Mouse (Mus musculus): ENCODE measurements at regions not wholly inside any gene's neighbourhood (a gene's known extent, or its start where the extent isn't known, plus 50 kb on each side); places are given as distances from the start of the nearest gene placed in this dataset.
A peak's percentile ranks its signal among the peaks of the same experiment; 100 is the strongest.

DNA sequence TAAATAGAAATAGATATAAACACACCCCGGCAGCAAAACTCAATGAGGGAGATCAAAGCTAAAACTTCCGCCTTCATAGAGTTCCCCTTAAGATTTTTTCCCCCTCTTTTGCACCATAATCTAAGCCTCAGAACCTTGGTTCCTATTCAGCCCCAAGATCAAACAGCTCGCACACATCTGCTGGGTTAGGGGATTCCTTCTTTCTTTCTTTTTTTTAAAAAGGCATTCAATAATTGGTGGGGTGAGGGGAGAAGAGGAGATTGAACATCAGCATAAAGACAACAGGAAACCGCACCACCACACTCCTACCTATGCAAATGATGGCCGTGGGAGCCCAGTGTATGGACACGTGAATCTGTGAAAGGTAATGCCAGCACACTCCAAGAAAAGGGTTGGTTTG lies 229.5 kb upstream of the Hes1 start:
- no peak for DNase-seq (ENCODE audit: inconsistent ontology term)

DNA sequence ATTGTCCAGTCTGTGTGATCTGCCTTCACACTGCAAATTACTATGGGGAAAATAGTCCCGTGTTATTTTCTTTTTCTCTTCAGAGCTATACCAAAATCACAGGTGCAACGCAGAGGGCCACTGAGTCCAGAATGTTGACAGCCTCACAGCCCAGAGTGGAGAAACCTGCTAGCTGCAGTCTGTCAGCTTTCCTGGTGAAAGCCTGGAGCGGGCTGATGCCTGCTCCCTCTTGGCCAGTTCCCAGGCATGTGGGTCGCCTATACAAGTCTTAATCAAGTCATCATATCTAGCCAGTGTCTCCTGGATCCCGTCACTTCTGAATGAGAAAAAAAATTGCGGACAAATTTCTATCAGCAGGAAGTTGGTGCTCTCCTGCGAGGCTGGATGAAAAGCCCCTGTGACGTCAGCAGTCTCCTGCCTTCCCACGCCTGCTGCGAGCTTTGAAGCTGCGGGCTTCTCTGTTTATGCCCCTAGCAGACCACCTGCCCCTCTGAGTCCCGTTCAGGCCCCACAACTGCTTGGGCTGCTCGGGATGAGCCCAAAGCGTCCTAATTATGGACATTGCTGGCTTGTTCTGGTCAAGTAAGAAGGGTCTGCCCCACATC lies 227.1 kb upstream of the Hes1 start:
- no peak for DNase-seq (ENCODE audit: inconsistent ontology term)

DNA sequence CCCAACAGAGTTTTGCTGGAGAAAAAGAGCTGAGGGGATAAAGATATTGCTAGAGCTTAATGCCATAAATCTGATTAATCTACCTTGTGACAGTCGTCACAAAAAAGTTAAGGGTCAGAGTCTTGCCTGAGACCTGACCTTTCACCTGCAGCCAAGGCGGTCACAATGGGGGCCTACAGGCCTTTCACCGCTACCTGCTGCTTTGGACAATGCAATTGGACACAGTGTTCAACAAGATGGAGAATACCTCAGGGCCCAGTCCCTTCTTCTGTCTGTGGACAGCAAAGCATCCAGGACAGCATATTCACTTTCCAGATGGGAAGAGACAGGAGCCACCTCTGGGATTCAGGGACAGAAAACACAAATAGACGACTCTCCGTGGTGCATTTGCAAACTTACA lies 226.3 kb upstream of the Hes1 start:
- DNase-seq (ENCODE audit: inconsistent ontology term): no peak

DNA sequence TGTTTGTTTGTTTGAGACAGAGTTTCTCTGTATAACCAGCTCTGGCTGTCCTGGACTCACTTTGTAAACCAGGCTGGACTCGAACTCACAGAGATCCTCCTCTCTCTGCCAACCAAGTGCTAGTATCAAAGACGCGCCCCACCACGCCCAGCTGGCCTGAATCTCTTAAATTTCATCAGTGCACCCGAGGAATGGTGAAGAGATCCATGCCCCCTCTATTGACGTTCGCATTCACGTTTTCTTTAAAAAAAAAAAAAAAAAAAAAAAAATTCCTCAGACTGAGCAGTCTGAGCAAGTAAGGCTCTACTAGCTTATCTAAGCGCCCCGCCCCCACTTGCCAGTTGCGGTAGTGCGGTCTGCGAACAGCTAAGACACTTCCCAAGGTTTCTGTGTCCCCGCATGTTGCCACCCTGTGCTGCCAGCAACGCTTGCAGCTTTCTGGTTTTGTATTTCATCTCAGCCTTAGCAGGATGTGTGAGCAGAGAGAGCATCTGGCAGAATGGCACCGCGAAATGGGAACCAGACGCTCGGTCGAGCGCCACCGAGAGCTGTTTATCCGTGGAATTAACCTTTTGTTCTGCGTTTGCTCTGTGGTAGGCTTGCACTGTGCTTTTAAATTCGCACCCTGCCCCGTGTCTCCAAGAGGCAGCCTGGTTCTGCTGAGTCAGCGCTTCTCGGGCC lies 225.1 kb upstream of the Hes1 start:
- DNase-seq (ENCODE audit: inconsistent ontology term): peak; percentile 51

DNA sequence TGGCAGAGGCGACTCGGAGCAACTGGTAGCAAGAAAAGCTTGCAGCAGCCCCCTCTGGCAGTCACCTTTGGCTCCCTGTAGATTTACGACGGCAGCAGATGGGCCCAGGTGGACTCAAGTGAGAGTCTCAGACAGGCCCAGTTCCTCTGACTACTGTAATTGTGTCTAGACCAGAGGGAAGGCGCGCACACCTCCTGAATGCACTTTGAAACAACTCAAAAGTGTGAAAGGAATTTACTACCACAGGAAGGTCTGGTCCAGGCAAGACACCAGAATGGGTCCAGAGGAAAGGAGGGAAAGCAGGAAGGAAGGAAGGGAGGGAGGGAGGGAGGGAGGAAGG lies 224.6 kb upstream of the Hes1 start:
- DNase-seq (ENCODE audit: inconsistent ontology term): no peak

DNA sequence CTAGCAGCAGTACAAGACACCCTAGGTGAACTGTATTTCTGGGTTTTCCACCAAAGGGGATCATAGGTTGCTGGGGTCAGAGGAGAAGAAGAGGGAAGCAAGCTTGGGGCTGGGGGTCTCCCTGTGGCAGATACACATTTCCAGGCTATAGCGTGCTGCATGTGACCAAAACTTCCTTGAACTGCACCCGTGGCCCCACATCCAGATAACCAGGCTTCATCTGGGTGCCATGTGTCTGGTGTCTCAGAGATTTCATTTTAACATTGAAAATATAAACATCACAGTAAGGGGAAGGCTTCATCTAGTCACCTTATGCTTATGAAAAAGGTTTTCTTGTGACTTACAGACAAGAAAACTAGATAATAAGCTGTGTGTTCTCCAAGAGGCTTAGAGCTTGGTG lies 223.8 kb upstream of the Hes1 start:
- DNase-seq (ENCODE audit: inconsistent ontology term): no peak

DNA sequence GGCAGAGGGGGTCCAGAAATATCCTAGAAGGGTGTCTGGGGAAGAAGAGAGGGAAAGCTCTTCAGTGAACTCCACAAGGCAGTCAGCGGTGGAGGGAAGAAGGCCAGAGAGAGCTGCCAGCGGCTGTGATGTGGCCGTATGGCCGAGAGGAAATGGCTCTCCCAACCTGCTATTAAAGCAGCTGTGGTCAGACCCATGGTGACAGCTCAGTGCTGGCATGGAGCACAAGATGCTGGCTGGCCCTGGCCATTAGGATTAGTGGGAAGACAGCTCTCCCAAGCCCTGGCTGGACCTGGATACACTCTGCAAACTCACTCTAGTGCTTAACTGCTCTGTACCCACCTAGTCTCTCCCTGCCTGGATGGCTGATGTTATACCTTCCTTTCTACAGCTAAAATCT lies 223.1 kb upstream of the Hes1 start:
- DNase-seq (ENCODE audit: inconsistent ontology term): no peak

DNA sequence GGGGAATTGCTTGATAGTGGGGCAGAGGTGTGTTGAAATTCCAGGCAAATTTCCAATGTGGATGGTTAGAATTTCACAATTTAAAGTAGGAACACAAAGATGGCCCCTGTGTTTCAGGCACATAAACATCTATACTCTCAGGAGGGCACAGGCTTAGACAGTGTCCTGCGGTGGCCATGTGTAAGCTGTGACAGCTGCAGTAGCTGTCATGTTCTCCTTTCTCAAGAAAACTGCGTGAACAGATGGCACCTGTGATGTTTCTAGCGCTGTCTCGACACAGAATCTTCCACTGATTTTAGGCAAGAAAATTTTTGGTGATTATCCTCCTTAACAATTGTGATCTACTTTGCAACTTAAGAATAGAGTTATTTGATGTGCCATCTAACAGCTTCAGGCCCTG lies 222.1 kb upstream of the Hes1 start:
- DNase-seq (ENCODE audit: inconsistent ontology term): no peak

DNA sequence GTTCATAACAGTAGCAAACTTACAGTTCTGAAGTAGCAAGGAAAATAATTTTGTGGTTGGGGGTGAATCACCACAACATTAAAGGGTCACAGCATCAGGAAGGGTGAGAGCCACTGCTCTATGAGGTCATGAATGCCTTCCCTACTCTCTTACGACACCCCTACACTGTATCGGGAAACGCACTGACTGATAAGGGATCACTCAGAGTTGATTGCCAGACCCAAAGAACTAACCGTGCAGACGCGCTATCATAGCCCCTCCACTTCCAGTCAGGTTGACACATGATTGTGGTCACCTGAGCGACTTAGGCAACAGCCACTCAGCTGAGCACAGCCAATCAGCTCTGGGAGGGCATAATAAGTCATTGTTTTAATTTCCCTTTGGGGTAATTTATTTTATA lies 220.7 kb upstream of the Hes1 start:
- DNase-seq (ENCODE audit: inconsistent ontology term): no peak

DNA sequence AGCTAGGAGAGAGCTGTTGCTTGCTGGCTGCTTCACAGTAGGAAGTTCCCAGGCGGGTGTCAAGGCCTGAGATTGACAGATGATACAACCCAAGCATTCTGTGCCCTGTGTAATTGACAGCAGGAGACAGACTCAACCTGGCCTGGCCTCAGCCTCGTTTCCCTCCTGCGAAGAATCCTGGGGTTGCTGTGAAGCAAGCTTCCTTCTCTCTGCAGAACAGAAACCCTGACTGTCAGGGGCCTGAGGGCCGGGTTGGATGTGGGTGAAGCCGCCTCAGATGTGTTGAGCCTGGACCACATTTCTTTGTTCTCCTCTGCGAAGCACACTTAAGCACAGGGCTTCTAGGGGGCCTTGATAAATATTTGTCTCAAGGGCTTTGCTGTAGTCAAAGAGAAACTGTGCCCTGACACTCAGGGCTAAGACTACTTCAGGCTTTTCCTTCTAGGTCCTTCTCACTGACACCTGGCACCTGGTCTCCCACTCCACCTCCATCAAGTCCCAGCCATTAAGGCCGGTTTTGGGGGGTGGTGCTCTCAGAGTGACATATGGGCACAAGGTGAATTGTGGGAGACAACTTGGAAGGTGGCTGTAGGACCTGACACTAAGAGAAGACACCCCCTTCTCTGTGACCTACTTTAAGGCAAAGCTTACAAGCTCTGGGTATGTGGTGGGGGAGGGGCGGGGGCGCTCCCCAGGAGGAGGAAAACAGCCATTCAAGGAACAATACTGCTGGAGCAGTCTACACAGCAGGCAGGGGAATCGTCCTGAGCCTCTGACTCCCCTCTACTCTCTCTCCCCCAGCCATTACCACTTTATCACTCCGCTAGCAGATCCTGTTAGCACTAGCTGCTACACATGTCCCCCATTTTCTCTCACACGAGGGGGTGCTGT lies 219.2 kb upstream of the Hes1 start:
- DNase-seq (ENCODE audit: inconsistent ontology term): no peak

DNA sequence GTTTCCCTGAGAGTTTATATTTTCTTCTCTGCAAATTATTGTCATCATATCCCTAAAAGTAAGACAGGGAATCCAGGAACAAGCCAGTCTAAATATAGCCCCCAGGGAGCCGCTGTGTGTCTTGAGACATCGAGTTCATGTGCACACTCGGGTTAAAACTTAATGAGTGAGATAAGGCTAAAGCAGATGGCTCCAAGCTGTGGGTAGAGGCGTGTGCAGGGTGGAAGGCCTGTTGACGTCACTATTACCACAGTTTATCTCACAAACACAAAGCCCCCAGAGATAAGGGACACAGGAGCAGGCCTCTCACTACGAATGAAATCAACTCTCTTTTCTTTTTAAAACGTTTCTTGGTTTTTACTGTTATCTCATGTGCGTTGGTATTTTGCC lies 218.6 kb upstream of the Hes1 start:
- no peak for DNase-seq (ENCODE audit: inconsistent ontology term)

DNA sequence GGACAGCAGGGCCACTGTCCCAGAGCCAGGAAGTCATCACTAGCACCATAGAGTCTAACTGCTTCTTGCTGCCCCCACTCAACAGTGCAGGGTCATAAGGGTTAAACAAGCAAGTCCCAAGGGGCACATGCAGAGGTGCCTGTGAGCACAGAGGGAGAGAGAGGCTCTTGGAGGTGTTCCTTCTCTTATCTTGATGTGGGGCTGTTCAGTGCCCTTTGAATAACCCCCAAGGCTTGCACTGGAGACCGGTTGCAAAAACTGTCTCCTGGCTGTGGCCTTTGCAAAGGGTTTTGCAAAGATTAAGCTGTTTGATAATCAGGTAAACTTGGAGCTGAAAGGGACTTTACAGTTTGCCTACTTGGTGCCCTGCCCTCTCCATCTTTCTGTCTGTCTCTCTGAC lies 217.1 kb upstream of the Hes1 start:
- DNase-seq (ENCODE audit: inconsistent ontology term): no peak

DNA sequence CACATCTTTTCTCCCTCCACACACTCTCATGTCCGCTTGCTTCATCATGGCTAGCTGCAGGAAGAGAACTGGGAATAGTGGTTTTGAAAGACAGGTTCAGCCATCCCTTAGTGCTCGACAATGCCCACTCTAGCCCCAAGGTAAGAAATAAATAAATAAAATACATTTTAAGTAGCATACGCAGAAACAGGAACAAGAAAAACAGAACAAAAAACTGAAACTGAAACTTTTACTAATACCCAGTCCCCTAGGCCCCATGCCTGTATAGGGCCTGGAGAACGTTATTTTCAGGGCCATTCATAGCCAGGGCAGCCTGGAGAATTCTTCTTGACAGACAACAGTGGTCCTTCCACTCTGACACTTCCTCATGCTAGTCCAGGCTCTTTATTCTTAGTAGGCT lies 216.4 kb upstream of the Hes1 start:
- no peak for DNase-seq (ENCODE audit: inconsistent ontology term)

DNA sequence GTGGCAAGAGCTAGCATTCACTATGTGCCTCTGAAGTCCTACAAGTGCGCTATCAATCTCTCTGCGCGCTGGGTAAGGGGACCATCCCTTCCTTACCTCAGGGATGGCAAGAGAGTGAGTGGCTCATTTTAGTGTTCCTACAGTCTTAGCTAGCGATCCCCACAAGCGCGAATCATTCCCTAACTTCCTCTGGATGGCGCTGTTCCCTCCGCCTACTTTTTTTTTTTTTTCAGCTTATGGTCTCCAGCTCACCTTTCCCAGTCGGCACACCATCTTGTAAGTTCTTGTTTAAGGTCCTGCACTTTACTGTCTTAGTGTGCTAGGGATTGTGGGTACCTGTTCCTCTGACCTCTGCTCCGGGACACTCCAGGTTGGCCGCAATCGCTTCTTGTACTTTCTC lies 215.7 kb upstream of the Hes1 start:
- DNase-seq (ENCODE audit: inconsistent ontology term): no peak

DNA sequence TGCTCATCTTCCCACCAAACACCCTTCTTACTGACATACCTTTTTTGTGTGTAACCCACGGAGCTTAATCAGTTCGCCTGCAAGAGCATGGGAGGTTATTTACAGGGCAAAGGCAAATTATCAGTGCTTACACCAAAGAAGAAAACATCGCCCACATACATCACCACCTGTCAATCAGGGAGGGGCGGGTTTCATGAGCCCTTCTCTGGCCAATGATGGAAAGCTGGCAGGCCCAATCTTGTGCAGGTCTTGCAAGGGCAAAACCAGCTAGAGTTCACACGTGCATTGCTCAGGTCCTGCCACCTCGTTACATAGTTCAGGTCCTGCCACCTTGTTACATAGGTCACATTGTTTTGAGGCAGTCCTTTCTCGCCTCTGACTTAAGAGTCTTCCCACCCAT lies 214.7 kb upstream of the Hes1 start:
- no peak for DNase-seq (ENCODE audit: inconsistent ontology term)

DNA sequence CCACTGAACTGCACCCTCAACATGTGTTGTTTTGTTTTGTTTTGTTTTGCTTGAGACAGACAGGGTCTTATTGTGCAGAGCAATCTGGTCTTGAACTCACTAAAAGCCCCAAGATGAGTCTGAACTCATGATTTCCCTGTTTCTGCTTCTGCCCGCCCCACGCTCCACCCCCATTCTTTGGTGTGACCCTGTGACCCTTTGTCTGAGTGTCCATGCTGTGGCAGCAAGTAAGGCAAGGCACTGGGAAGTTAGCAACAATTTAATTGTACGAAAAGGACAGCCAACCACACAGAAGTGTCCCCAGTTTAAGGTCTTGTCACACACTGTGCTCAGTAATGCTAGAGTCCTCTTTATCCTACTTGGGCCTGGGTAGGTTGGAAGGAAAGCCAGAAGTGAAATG lies 213.6 kb upstream of the Hes1 start:
- DNase-seq (ENCODE audit: inconsistent ontology term): no peak

DNA sequence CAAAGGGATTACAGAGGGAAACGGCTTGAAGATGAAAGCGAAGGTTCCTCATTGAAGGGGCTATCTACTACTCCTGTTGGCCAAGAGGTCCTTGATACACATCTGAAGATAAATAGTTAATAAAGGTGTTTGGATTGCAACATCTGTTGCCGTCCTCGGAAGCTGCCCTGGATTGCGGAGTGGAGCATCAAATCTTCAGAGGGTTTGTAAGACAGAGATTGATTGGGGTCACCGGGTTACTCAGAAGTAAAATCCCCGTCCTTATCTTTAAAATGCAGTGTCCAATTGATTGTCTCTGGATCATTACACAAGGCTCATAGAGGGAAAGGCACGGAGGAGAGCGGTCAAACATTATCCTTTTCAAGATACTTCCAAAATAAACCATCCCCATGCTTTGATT lies 212.4 kb upstream of the Hes1 start:
- DNase-seq (ENCODE audit: inconsistent ontology term): no peak

DNA sequence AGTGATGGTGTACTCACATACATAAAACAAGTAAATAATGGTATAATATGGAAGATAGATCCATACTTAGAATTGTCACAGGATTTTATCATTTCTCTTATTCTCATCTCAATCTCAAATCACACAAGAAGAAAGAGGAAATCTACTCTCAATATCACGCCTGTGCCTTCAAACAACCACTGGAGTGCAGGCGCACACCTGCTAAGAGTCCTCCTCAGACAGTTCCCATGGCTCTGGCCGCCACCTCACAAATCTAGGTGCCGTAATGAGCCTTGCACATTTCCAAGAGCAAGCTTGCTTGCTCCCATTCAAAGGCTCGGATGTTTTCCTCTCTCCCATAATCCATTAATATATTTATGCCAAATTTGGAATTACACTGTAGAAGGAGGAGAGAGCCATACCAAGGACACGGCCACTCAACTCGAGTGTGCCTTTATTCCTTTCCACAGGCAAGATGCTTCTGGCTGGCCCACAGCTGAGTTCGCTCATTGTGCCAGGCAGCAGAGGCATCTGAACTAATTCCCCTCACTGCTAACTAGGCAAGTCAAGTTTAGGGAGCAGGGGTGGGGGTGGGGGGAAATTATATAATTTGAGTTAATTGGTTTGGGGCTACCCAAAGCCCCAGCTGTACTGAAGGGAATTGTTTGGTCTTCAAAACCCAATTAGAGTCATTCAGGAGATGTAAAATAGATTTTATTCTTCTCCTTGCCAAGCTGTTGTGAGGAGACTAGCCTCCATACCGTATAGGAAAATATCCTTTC lies 209.2 kb upstream of the Hes1 start:
- DNase-seq (ENCODE audit: inconsistent ontology term): peak; percentile 42

DNA sequence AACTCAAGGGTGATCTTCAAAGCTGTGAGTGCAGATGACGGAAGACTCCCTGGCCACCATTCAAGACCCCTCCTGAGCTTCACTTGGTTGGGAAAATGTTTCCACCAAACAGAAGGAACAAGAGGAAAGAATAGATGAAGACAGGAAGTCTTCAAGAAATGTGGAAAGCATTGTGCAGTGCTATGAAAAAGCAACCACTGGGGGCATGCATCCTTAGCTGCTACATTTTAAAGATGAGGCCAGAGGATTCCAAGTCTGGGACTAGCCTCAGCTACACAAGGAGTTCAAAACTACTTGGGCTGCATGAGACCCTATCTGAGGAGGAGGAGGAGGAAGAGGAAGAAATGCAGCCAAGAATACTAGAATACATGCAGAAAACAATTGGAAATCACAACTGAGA lies 207.6 kb upstream of the Hes1 start:
- DNase-seq (ENCODE audit: inconsistent ontology term): no peak

DNA sequence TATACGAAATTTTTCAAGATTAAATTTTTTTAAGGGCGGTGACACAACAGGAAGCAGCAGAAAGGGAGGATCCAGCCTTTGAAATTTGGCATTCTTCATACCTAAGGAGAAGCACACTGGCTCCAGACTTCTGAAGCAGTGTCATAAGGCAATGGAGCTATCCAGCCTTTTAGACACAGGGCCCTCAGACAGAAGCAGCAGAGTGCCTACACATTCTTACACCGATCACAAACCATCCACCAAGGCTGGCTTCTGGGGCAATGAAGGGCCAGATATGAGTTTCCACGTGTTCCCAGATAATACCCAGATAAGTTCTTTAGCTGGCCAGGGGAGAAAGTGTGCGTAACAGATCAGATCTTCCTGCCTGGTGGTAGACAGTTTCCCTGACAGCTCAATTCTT lies 205.5 kb upstream of the Hes1 start:
- no peak for DNase-seq (ENCODE audit: inconsistent ontology term)

DNA sequence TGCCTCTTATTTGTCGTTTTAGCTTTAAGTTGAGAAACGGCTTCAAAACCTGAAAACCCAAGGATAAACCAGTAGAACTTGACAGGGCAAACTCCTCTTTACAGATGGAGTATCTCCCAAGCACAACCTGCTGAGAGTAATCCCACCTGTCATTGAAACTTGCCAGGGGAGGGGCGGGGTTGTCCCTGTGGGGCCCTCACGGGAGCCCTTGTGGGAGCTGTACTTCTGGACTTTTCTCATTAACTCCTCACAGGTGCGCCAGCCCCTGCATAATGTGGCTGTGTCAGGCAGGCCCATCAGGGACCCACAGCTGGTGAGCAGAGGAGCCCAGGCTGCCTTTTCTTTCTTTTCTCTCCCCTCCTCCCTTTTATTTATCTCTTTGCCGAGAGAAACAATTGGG lies 203.9 kb upstream of the Hes1 start:
- DNase-seq (ENCODE audit: inconsistent ontology term): no peak

DNA sequence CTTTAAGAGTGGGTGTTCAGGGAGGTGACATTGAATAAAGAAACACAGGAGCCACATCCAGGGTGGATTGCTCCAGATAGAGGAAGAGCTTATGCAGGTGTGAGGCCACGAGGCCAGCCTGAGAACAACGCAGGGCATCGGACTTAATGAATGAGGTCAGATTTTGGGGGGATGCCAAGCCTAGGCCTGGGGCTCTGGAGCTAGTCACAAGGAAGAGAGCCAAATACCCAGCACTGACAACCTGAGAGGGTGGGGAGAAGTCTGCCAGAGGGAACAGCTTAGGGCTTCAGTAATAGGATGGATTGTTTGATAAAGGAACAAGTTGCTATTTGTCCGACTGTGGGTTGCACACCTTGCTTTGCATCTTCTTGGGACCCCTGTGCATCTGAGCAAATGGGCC lies 203.1 kb upstream of the Hes1 start:
- peak; percentile 86 for DNase-seq (ENCODE audit: inconsistent ontology term)

Measured in Muller cell, postnatal 12 days (primary cell).